Mouse (Mus musculus): Measurements from ENCODE around the gene 9430007A20Rik.
"Not testable (repeated sequence)": the region's sequence is repeated elsewhere in the genome, so short reads cannot be mapped to it uniquely, and the experiment has no call there.

9430007A20Rik gene

GRCm38 (mm10) chr4:144519522-144519921, at the start of gene 9430007A20Rik:
Gene 9430007A20Rik, plus strand, starts transcription at chr4:144519822.
- DNase-seq: no peak

- no peak for DNase-seq
These were observed 26.3 kb upstream of the 9430007A20Rik start for GRCm38 (mm10) chr4:144493331-144493730.

GRCm38 (mm10) chr4:144506518-144506917, 13.1 kb upstream of the 9430007A20Rik start:
- DNase-seq: no peak

- no peak for DNase-seq
These were observed 25.1 kb downstream of the 9430007A20Rik start for GRCm38 (mm10) chr4:144544689-144545088.

- DNase-seq: not testable (repeated sequence)
These were observed 25.7 kb downstream of the 9430007A20Rik start for GRCm38 (mm10) chr4:144545339-144545738.

GRCm38 (mm10) chr4:144551156-144551555, 31.5 kb downstream of the 9430007A20Rik start:
- no peak for DNase-seq

- no peak for DNase-seq
These were observed 40.2 kb downstream of the 9430007A20Rik start for GRCm38 (mm10) chr4:144559792-144560191.

GRCm38 (mm10) chr4:144561205-144561604, 41.6 kb downstream of the 9430007A20Rik start:
- DNase-seq: no peak

- no peak for DNase-seq
These were observed 45.4 kb downstream of the 9430007A20Rik start, which contains the start of gene Gm13124 for GRCm38 (mm10) chr4:144565034-144565433. Gene Gm13124, minus strand, starts transcription at chr4:144565134.

GRCm38 (mm10) chr4:144567752-144568151, 48.1 kb downstream of the 9430007A20Rik start:
- DNase-seq: no peak

Data from kidney, adult 18-20 months (tissue).